Mouse (Mus musculus) CD4-positive, CD25-positive, alpha-beta regulatory T cell, adult 4 months (primary cell): Measurements from ENCODE around the gene Foxn3. TPM values are rescaled to one million over a fixed set of nuclear protein-coding genes. Genes with fewer than 3 reads are reported as not detected.
A peak's percentile ranks its signal among the peaks of the same experiment; 100 is the strongest.

Experiments
- ATAC-seq: one replicate; pipeline ENCODE4 v1.8.0; 2017
- polyA plus RNA-seq, 2 experiments: library from polyadenylated mRNA; unstranded; fragments of 100-300 nt; shearing (Covaris generic); gene quantifications; one replicate each; pipeline ENCODE4 v1.2.1; 2017

The Foxn3 gene
- polyA plus RNA-seq, result 100 to 1,000 TPM; 129 to 166 TPM

GRCm38 (mm10) chr12:99563219-99564059 is at the start of gene Foxn3:
Foxn3 (minus strand) TSS chr12:99563582.
- ATAC-seq, result peak; percentile 35

- ATAC-seq, result no peak
Measured at GRCm38 (mm10) chr12:99612181-99612871, 48.9 kb upstream of the Foxn3 start.

DNA sequence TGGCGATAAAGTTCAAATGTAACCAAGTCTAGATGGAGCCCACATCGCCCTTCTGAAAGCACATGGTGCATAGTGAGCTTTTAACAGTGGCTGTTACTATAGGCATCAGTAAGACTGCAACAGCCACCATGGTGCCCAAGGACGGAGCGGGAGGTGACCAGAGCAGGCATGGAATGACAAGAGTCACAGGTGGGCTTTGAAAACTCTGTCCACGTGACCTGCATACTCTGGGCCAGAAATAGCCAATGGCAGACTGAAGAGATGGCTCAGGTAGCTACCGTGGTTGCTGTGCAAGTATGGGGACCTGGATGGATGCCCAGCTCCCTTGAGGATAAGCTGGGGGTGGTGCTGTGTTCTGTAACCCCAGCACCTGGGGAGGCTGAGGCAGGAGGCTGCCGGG is 47.5 kb upstream of the Foxn3 start:
- no peak for ATAC-seq

- peak; percentile 83 for ATAC-seq
Measured at GRCm38 (mm10) chr12:99610069-99610815, 46.9 kb upstream of the Foxn3 start.

DNA sequence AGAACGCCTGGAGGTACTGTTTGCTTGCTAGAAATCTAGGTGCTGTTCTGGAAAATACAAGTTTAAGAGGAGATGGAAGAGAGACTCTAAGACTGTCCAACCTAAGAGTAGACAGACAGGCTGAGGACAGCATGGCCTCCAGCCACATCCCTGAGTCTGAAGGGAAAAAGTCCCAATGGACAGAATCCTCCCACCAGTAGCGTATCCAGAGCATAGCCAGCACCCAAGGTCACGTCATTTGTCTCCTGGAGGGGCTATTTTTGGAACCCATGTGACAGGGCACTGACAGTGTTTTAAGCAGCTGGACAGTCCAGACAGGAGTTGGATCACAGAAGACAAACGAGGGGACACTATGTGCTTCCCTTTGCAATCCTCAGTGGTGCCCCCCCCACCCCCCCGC is 46.3 kb upstream of the Foxn3 start:
- no peak for ATAC-seq

- ATAC-seq, result no peak
Measured at GRCm38 (mm10) chr12:99608279-99608955, 45.0 kb upstream of the Foxn3 start.

GRCm38 (mm10) chr12:99603381-99603780 is 40.0 kb upstream of the Foxn3 start:
- ATAC-seq, result no peak

DNA sequence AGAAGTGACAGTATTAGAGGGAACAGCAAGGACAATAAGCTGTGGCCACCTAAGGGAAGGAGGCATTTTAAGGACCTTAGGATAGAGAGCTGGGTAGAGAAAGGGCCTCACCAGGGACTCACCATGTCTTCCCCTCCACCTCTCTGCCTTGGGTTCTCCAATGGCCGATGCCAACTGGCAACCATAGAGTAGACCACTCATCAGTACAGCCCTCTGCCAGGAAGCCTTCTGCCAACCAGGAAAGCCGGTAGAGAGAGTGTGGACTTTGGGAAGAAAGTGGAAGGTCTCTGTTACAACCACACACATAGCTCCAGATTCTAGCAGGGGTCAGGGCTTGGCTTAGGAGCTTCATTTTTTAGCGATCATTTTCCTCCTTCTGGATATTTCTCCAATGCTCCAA is 38.5 kb upstream of the Foxn3 start:
- ATAC-seq, result no peak

- no peak for ATAC-seq
Measured at GRCm38 (mm10) chr12:99601392-99601791, 38.0 kb upstream of the Foxn3 start.

DNA sequence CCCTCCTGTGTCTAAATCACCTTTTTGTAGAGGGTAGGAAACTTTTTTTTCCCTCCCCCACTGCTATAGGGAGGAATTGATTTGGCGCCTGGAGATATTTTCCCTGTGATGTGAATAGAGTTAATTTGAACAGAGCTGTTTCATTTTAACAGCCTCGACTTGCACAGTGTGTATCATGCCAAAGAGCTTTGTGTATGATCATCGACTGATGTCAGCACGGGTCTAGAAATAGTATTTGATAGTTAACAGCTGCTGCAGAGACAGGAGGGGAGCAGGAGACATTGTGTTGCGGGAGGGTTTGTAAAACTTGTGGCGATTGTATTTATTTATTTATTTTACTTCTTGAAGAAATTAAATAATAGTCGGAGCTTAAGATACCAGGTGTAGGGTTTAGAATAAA is 36.2 kb upstream of the Foxn3 start:
- ATAC-seq, result no peak

GRCm38 (mm10) chr12:99596397-99596796 is 33.0 kb upstream of the Foxn3 start:
- ATAC-seq, result no peak

GRCm38 (mm10) chr12:99587338-99587737 is 24.0 kb upstream of the Foxn3 start:
- ATAC-seq, result no peak

DNA sequence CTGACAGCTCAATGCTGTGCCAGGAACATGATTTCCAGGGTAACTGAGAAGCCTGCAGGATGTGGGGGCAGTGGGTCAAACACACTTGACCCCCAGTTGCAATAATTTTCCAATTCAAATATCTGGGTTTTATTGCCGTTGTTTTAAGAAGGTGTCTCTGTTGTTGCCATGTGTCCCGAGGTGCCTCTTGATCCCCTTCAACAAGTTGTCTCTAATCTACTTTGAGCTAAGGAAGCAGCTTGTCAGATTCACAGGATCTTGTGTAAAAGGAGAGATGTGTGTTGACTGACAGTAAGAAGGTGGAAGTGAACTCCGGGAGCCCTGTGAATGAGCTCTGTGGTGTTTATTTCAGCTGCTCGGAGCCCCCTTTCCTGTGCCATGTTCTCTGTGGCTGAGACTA is 16.6 kb upstream of the Foxn3 start:
- no peak for ATAC-seq

- ATAC-seq, result peak; percentile 85
Measured at GRCm38 (mm10) chr12:99576682-99577081, 13.3 kb upstream of the Foxn3 start.

GRCm38 (mm10) chr12:99574299-99574698 is 10.9 kb upstream of the Foxn3 start:
- no peak for ATAC-seq

- ATAC-seq, result no peak
Measured at GRCm38 (mm10) chr12:99573036-99573435, 9.7 kb upstream of the Foxn3 start.

GRCm38 (mm10) chr12:99571999-99572398 is 8.6 kb upstream of the Foxn3 start:
- peak; percentile 67 for ATAC-seq

DNA sequence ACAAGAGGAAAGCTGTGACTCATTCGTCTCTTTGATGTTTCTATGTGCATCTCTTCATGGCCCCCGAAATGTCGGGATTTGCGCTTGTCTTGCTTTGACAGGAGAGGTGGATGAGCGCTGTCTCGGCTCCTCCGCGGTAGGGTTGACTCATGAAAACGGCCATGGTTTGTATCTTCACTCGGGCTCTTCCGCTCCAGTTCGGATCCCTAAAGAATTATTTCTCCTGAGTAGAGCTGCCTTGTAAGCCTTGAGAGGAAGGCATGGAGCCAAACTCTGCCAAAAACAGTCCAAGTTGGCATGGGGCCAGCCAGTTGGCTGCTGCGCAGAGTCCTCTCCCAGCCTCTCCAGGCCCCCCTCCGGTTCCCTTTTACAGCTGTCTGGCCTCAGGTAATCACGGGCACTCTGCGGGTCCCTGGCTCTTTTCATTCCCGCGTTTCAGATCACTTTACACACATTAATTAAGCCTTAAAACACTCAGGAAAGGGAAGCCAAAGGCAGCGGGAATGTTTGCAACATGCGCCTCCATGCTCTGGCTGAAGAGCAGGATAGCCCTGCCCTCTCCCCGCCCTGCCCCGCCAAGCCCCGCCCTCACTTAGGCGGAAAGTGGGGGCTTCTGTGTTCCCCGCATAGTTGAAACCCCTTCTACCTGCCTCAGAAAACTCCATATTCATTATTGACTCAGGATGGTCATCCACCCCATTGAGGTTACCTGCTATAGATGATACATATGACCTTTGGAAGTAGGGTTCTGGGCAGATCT is 7.0 kb upstream of the Foxn3 start:
- ATAC-seq, result no peak

DNA sequence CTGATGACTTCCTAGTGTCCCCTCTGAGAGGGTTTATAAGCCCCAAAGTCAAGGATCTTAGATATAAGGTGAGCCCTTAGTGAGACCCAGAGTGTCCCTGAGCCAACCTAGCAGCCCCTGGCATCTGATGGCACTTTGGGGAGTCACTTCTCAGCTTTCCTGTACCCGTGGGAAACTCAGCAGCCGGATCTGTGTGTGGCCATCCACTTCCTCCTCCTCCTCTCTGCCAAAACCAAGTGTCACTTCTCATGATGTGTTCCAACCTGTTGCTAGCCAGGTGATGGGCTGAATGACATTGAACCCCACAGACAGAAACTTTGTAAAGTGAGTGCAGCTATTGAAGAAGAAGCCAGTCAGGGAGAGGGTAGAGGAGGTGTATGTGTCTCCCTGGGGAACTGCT is 2.2 kb upstream of the Foxn3 start:
- no peak for ATAC-seq

GRCm38 (mm10) chr12:99564301-99564910 is 1.0 kb upstream of the Foxn3 start:
- peak; percentile 64 for ATAC-seq

DNA sequence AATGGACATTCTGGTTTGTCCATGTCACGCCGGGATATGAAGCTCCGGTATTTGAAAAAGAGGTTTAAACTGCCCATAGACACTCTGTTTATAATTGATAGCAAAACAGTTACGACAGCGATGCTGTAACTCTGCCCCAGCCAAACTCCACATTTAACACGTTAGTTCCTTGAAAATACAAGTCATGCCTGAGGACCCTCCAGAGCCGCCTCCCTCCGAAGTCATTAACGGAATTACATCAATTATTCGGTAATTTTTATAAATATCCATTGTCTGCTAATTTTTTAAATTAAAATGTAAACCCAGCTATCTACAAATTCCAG is 554 bp downstream of the Foxn3 start:
- no peak for ATAC-seq
